Mouse (Mus musculus): ENCODE results near the gene Zfp784. TPM values are rescaled to one million over a fixed set of nuclear protein-coding genes. Genes with fewer than 3 reads are reported as not detected.

Zfp784 gene
- polyA plus RNA-seq, 1 experiment from 2014 or later = 5.7 TPM

DNA sequence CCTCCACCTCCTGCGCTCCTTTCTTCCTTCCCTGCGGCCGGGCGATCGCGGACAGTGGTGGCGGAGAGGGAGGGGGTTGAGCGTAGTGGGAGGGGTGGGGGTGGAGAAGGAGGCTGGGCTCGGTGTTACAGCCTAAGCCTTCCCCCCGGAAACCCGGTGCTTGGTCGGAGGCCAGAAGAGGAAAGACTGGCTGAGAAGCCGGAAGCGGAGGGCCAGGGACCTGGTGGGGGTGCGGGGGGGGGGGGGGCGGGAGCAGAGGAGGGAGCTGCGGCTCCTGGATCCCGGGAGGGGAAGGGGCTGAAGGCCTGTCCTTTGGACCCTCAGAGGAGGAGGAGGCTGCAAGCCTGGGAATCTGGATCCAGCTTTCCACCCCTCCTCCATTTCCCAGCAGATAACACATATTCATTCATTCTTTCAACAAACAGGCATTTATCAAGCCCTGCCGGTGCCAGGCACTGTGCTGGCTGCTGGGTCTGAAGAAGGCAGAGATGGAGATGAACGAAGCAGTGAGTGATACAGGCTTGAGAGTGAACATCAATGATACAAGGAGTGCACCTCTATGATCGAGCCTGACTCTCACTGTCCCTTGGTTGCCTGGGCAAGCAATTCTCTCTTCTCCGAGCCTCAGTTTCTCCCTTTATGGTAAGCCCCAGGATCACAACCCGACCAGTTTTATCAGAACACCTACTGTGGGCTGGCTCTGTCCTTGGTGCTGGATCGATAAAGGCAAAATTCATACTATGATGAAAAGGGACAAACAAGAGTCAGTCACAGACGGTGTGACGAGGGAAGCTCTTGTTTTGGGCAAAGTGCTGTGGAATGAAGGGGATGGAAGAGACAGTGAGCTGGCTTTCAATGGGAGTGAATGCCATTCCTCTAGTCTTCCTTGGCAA, 42.0 kb downstream of the Zfp784 start, which contains the start of gene Zfp579:
Zfp579 (minus strand) TSS at position 156 of the 893 bp plus-strand sequence.
- peak within 1 kb of the TSS; percentile 73 for H3K27ac ChIP-seq
- H3K9me3 ChIP-seq (replicated peaks; ENCODE audit: low read length) = no peaks in the 10 kb centered on the region; the same call in 1 of the 2 replicates
- H3K27me3 ChIP-seq (ENCODE audit: insufficient read depth, low read length) = no peaks in the 10 kb centered on the region
- peak; percentile 86 for ATAC-seq (replicated peaks; ENCODE audit: low FRiP score, low read depth)
- H3K36me3 ChIP-seq (ENCODE audit: insufficient read depth, low read length) = peaks cover 17% of the 10 kb centered on the region
- H3K4me3 ChIP-seq (replicated peaks; ENCODE audit: low read depth, low read length) = peak within 1 kb of the TSS; percentile 87
- peak; percentile 92 for DNase-seq (ENCODE audit: low spot score)
- peaks cover 5% of the 10 kb centered on the region for H3K4me1 ChIP-seq (replicated peaks; ENCODE audit: insufficient read depth, low read length)
- H3K4me2 ChIP-seq (ENCODE audit: low read length) = peak within 1 kb of the TSS; percentile 92
- 5% methylated on average over 23 of the region's 26 CpGs for WGBS
- 0 out of 2 replicates have a peak, but pooled peaks have one; percentile 4 for TF ChIP-seq CTCF (IDR thresholded peaks at IDR 0.05; ENCODE audit: low read depth)
- H3K9ac ChIP-seq (ENCODE audit: low read depth, low read length) = peak within 1 kb of the TSS; percentile 92

DNA sequence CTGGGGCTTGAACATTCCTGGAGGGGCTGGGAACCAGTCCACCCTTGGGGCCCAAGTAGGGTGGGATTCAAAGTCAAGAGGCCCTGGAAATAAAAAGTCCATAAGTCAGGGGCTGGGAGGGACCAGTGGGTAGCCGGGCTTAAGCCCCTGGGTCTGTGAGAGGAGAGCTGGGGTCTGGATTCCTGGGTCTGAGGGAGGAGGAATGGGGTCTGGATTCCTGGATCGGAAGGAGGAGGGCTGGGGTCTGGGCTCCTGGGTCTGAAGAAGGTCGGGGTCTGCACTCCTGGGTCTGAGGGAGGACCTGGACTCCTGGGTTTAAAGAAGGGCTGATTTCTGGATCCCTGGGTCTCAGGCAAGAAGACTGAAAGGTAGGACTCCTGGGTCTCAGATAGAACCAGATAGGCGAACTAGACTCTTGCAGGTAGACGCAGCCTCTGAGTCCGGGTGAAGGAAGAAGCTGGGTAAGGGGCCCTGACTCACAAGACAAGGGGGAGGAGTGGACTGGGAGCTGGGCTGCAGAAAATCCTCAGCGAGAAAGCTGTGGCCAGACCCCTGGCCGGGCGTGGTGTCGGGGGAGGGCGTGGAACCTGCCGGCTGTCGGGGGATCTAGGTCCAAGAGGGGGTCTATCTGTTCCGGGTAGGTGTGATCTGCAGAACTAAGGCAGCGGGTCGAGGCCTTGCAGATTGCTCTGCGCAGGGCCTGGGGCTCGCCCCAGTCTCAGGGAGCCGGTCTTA, 42.8 kb downstream of the Zfp784 start:
- Histone ChIP-seq H3K4me2 (ENCODE audit: low read length) (peak overlapping the region; percentile 92), H3K36me3 (ENCODE audit: insufficient read depth, low read length) (peaks cover 17% of the 10 kb centered on the region), H3K27ac (peak overlapping the region; percentile 70), H3K27me3 (ENCODE audit: insufficient read depth, low read length) (no peaks in the 10 kb centered on the region), H3K4me1 (replicated peaks; ENCODE audit: insufficient read depth, low read length) (peaks cover 5% of the 10 kb centered on the region), H3K9ac (ENCODE audit: low read depth, low read length) (peak overlapping the region; percentile 92), H3K9me3 (replicated peaks; ENCODE audit: low read length) (no peaks in the 10 kb centered on the region; the same call in 1 of the 2 replicates), H3K4me3 (replicated peaks; ENCODE audit: low read depth, low read length) (peak overlapping the region; percentile 87)
- WGBS = 5% methylated on average over 18 of the region's 19 CpGs
- DNase-seq (ENCODE audit: low spot score) = no peak
- TF ChIP-seq CTCF (IDR thresholded peaks at IDR 0.05; ENCODE audit: low read depth) = no peak
- no peak; the same call in none of the 2 replicates for ATAC-seq (replicated peaks; ENCODE audit: low FRiP score, low read depth)

DNA sequence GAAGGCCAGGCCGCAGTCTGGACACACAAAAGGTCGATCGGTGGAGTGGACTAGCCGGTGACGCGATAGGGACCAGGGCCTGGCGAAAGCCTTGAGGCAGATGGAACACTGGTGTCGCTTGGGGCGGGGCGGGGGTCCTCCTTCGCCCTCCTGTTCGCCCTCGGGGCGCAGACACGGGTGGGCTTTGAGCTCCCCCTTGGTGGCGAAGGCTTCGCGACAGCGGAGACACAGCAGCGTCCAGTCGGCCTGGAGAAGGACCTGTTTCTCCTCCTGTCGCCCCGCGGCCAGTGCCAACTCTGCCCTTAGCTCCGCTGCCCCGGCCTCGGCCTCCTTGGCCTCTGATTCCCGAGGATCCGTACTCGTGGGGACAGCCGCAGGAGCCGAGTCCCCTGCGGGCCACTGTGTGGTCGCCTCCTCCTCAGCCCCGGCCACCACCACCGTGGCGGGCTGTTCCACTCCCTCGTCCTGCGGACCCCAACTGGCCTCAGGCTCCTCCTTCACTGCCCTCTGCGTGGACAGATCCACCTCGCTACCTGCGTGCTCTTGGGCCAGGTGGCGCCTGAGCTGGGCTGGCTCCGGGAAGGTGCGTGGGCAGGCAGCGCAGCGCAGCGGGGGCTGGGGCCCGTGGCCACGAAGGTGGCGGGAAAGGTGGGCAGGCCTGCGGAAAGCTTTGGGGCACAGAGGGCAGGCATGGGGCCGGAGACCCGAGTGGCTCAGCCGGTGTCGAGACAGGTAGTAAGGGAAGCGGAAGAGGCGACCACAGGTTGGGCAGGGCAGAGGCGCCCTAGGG, 44.1 kb downstream of the Zfp784 start:
- no peak for DNase-seq (ENCODE audit: low spot score)
- Histone ChIP-seq H3K27ac (no peak overlapping the region), H3K4me3 (replicated peaks; ENCODE audit: low read depth, low read length) (no peak overlapping the region), H3K9ac (ENCODE audit: low read depth, low read length) (no peak overlapping the region), H3K36me3 (ENCODE audit: insufficient read depth, low read length) (peaks cover 17% of the 10 kb centered on the region), H3K4me1 (replicated peaks; ENCODE audit: insufficient read depth, low read length) (peaks cover 5% of the 10 kb centered on the region), H3K27me3 (ENCODE audit: insufficient read depth, low read length) (no peaks in the 10 kb centered on the region), H3K4me2 (ENCODE audit: low read length) (peak overlapping the region; percentile 92; the same call in 1 of the 2 replicates), H3K9me3 (replicated peaks; ENCODE audit: low read length) (no peaks in the 10 kb centered on the region; the same call in 1 of the 2 replicates)
- ATAC-seq (replicated peaks; ENCODE audit: low FRiP score, low read depth) = no peak
- no peak for TF ChIP-seq CTCF (IDR thresholded peaks at IDR 0.05; ENCODE audit: low read depth)
- 58% methylated on average over 59 of the region's 59 CpGs for WGBS

DNA sequence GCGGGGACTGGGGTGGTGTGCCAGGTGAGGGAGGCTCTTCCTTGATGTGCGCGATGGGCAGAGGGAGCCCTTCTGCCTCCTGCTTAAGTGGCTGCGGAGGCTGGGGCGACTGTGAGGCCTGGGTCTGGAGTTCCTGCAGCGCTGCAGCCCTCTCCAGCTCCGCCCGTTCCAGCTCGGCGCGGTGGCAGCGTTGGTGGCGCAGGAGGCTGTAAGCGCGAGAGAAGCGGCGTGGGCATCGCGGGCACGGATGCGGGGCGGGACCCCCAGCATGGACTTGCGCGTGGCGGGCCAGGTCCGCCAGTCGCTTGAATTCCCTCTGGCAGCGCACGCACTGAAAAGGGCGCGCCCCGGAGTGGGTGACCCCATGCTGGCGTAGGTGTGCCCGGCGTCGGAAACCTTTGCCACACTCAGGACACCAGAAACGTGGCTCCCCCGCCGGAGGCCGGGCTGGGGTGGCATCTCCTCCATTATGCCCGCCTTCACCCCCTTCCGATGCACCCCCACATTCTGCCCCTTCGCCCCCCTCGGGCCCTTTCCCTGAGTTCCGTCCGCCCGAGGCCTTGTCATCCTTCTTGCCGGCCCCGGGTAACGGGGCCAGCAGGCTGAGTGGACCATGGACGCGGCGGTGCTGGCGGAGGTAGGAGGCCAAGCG, 44.8 kb downstream of the Zfp784 start:
- no peak for TF ChIP-seq CTCF (IDR thresholded peaks at IDR 0.05; ENCODE audit: low read depth)
- no peak overlapping the region for H3K4me2 ChIP-seq (ENCODE audit: low read length)
- no peaks in the 10 kb centered on the region for H3K27me3 ChIP-seq (ENCODE audit: insufficient read depth, low read length)
- no peak overlapping the region for H3K9ac ChIP-seq (ENCODE audit: low read depth, low read length)
- H3K4me3 ChIP-seq (replicated peaks; ENCODE audit: low read depth, low read length) = no peak overlapping the region
- peaks cover 5% of the 10 kb centered on the region for H3K4me1 ChIP-seq (replicated peaks; ENCODE audit: insufficient read depth, low read length)
- no peak for DNase-seq (ENCODE audit: low spot score)
- H3K36me3 ChIP-seq (ENCODE audit: insufficient read depth, low read length) = peaks cover 17% of the 10 kb centered on the region
- no peaks in the 10 kb centered on the region; the same call in 1 of the 2 replicates for H3K9me3 ChIP-seq (replicated peaks; ENCODE audit: low read length)
- no peak for ATAC-seq (replicated peaks; ENCODE audit: low FRiP score, low read depth)
- 56% methylated on average over 53 of the region's 55 CpGs for WGBS
- no peak overlapping the region for H3K27ac ChIP-seq

DNA sequence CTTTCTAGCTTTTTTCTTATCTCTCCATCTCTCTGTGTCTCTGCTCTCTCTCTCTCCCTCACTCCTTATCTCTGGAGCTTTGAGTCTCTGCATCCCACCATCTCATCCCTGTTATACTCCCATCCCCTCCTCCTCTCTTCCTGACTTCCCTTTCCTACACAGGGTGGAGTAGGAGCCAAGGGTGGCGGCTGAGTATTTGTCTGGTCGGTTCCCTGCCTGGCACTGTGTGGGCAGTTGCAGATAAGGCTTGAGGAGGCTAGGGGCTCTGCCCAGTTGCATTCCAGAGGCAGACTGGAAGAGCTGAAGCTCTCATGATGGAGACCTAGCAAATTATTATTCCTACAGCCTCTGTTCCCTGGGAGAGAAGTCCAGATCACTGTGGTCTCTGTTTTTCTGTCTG, 50.0 kb downstream of the Zfp784 start:
- Histone ChIP-seq H3K4me3 (replicated peaks; ENCODE audit: low read depth, low read length) (no peak overlapping the region), H3K4me1 (replicated peaks; ENCODE audit: insufficient read depth, low read length) (no peaks in the 10 kb centered on the region), H3K27me3 (ENCODE audit: insufficient read depth, low read length) (no peaks in the 10 kb centered on the region), H3K9ac (ENCODE audit: low read depth, low read length) (no peak overlapping the region), H3K9me3 (replicated peaks; ENCODE audit: low read length) (no peaks in the 10 kb centered on the region; the same call in 1 of the 2 replicates), H3K4me2 (ENCODE audit: low read length) (no peak overlapping the region), H3K36me3 (ENCODE audit: insufficient read depth, low read length) (peaks cover 9% of the 10 kb centered on the region), H3K27ac (no peak overlapping the region)
- 57% methylated on average over 2 of the region's 2 CpGs for WGBS
- no peak for ATAC-seq (replicated peaks; ENCODE audit: low FRiP score, low read depth)
- DNase-seq (ENCODE audit: low spot score) = no peak
- TF ChIP-seq CTCF (IDR thresholded peaks at IDR 0.05; ENCODE audit: low read depth) = no peak

Other genes with a start within 250 kb of the Zfp784 start
- gene Tmem238, start 248.8 kb downstream of the Zfp784 start, polyA plus RNA-seq (2015; fragmentation: Nextera tagmentation; extraction: Ambion mirVana) = 35.9 and 40.4 TPM in 2 replicates
- gene Rpl28, start 245.6 kb downstream of the Zfp784 start, polyA plus RNA-seq (2015; fragmentation: Nextera tagmentation; extraction: Ambion mirVana) = 453 and 480 TPM in 2 replicates
- 198 and 203 TPM in 2 replicates for gene Ube2s, start 225.9 kb downstream of the Zfp784 start, polyA plus RNA-seq (2015; fragmentation: Nextera tagmentation; extraction: Ambion mirVana)
- 0.62 and 0.67 TPM in 2 replicates for gene Shisa7, start 193.8 kb downstream of the Zfp784 start, polyA plus RNA-seq (2015; fragmentation: Nextera tagmentation; extraction: Ambion mirVana)
- 11.0 and 12.4 TPM in 2 replicates for gene Isoc2b, start 168.2 kb downstream of the Zfp784 start, polyA plus RNA-seq (2015; fragmentation: Nextera tagmentation; extraction: Ambion mirVana)
- gene Isoc2a, start 161.3 kb downstream of the Zfp784 start, polyA plus RNA-seq (2015; fragmentation: Nextera tagmentation; extraction: Ambion mirVana) = 0.72 and 0.77 TPM in 2 replicates
- not detected in 2 replicates for gene Gm36210, start 131.9 kb downstream of the Zfp784 start, polyA plus RNA-seq (2015; fragmentation: Nextera tagmentation; extraction: Ambion mirVana)
- gene Zfp628, start 123.2 kb downstream of the Zfp784 start, polyA plus RNA-seq (2015; fragmentation: Nextera tagmentation; extraction: Ambion mirVana) = 3.5 and 3.9 TPM in 2 replicates
- gene Nat14, start 116.4 kb downstream of the Zfp784 start, polyA plus RNA-seq (2015; fragmentation: Nextera tagmentation; extraction: Ambion mirVana) = 2.1 and 2.6 TPM in 2 replicates
- gene Ssc5d, start 112.7 kb downstream of the Zfp784 start, polyA plus RNA-seq (2015; fragmentation: Nextera tagmentation; extraction: Ambion mirVana) = 0.91 and 1.1 TPM in 2 replicates
- 0.12 and 0.13 TPM in 2 replicates for gene Sbk2, start 74.0 kb downstream of the Zfp784 start, polyA plus RNA-seq (2015; fragmentation: Nextera tagmentation; extraction: Ambion mirVana)
- 0.05 TPM in 1 of 2 replicates, not detected in the other for gene Sbk3, start 67.3 kb downstream of the Zfp784 start, polyA plus RNA-seq (2015; fragmentation: Nextera tagmentation; extraction: Ambion mirVana)
- gene Zfp579, start 42.3 kb downstream of the Zfp784 start, polyA plus RNA-seq (2015; fragmentation: Nextera tagmentation; extraction: Ambion mirVana) = 21.2 and 21.3 TPM in 2 replicates
- gene Zfp524, start 24.0 kb downstream of the Zfp784 start, polyA plus RNA-seq (2015; fragmentation: Nextera tagmentation; extraction: Ambion mirVana) = 12.8 and 14.1 TPM in 2 replicates
- gene Fiz1, start 23.7 kb downstream of the Zfp784 start, polyA plus RNA-seq (2015; fragmentation: Nextera tagmentation; extraction: Ambion mirVana) = 30.4 and 31.8 TPM in 2 replicates
- 4.7 and 5.7 TPM in 2 replicates for gene Gm44973, start 22.9 kb downstream of the Zfp784 start, polyA plus RNA-seq (2015; fragmentation: Nextera tagmentation; extraction: Ambion mirVana)
- gene Zfp865, start 18.1 kb downstream of the Zfp784 start, polyA plus RNA-seq (2015; fragmentation: Nextera tagmentation; extraction: Ambion mirVana) = 4.7 and 5.6 TPM in 2 replicates
- 22.7 and 23.5 TPM in 2 replicates for gene Ccdc106, start 17.9 kb downstream of the Zfp784 start, polyA plus RNA-seq (2015; fragmentation: Nextera tagmentation; extraction: Ambion mirVana)
- gene 4632433K11Rik, start 4.3 kb downstream of the Zfp784 start, polyA plus RNA-seq (2015; fragmentation: Nextera tagmentation; extraction: Ambion mirVana) = not detected in 2 replicates
- gene Zfp580, start 13.1 kb upstream of the Zfp784 start, polyA plus RNA-seq (2015; fragmentation: Nextera tagmentation; extraction: Ambion mirVana) = 48.7 and 54.0 TPM in 2 replicates
- gene U2af2, start 23.7 kb upstream of the Zfp784 start, polyA plus RNA-seq (2015; fragmentation: Nextera tagmentation; extraction: Ambion mirVana) = 95.0 and 103 TPM in 2 replicates
- 58.4 and 61.7 TPM in 2 replicates for gene Epn1, start 41.8 kb upstream of the Zfp784 start, polyA plus RNA-seq (2015; fragmentation: Nextera tagmentation; extraction: Ambion mirVana)
- gene Rfpl4, start 78.5 kb upstream of the Zfp784 start, polyA plus RNA-seq (2015; fragmentation: Nextera tagmentation; extraction: Ambion mirVana) = not detected in 2 replicates
- gene Rasl2-9, start 87.5 kb upstream of the Zfp784 start, polyA plus RNA-seq (2015; fragmentation: Nextera tagmentation; extraction: Ambion mirVana) = 0.79 and 0.83 TPM in 2 replicates
- gene Vmn1r55, start 111.2 kb upstream of the Zfp784 start, polyA plus RNA-seq (2015; fragmentation: Nextera tagmentation; extraction: Ambion mirVana) = not detected in 2 replicates
- gene Vmn1r56, start 158.3 kb upstream of the Zfp784 start, polyA plus RNA-seq (2015; fragmentation: Nextera tagmentation; extraction: Ambion mirVana) = not detected in 2 replicates
- gene Vmn1r57, start 180.0 kb upstream of the Zfp784 start, polyA plus RNA-seq (2015; fragmentation: Nextera tagmentation; extraction: Ambion mirVana) = not detected in 2 replicates